Mouse (Mus musculus) testis, adult 2 months (tissue): ENCODE measurements around the gene Olfr891.

Experiments used
- CTCF ChIP-seq: fragments of 200-500 bp; IDR thresholded peaks from 2 replicates; pipeline ENCODE4 v1.5.1; 2012; ENCODE audit warnings: low read depth, mild to moderate bottlenecking, inconsistent platforms, low read length, moderate library complexity; ENCODE audit not compliant: control insufficient read depth, insufficient read depth, insufficient replicate concordance
- POLR2A ChIP-seq: fragments of 200-500 bp; IDR thresholded peaks from 2 replicates; pipeline ENCODE4 v1.6.1; 2012; ENCODE audit warnings: low read depth, mild to moderate bottlenecking, inconsistent platforms, low read length, moderate library complexity; ENCODE audit not compliant: control insufficient read depth

- no peak for TF ChIP-seq CTCF
- no peak for TF ChIP-seq POLR2A
Measured at GRCm38 (mm10) chr9:38208065-38208464, 27.4 kb upstream of the Olfr891 start, which contains the start of gene Olfr893.
